Mouse (Mus musculus): ENCODE results near the gene Ankrd55.

DNA sequence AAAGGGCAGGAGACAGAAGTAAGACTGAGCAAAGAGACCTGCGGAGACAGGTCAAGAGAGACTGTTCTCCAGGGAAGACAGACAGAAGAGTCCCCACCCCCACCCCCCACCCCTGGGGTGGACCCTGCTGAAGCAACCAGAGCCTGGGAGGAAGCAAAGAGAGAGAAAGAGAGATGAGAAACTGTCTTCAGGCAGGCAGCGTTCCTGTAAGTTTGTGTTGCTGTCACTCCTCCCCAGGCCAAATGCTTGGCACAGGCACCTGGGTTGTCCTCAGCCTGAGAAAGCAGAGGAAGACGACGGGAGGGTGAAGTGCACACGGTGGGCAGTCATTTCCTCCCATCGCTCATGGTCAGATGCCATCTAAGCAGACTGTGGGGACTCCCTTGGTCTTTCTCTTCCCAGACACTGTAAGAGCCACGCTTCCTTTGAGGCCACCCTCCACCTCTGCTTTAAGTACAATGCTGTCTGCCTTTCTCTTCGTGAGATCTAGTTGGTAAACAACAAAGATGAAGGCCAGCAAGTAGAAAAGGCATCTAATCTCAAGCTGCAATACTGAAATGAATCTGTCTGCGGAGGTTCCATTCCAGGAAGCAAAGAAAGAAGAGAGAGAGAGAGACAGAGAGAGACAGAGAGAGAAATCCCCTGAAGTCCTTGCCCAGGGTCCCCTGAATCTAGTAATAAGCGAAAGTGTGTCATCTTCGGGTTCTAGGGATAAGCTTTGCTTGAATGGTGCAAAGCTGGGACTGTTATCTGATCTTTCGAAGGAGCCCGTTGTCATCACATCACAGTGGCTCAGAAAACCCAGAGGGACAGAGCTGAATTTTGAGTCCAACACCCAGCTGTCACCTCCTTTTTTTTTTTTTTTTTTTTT lies 138.2 kb downstream of the Ankrd55 start:
- TF ChIP-seq GATA1 (IDR thresholded peaks at IDR 0.05; ENCODE audit: low read length) = no peak
- no peak for TF ChIP-seq TAL1 (IDR thresholded peaks at IDR 0.05; ENCODE audit: low read length)

Data from erythroblast, embryonic 14.5 days (primary cell).